Mouse (Mus musculus) liver, embryonic 12.5 days (tissue): ENCODE measurements at regions not wholly inside any gene's neighbourhood (a gene's known extent, or its start where the extent isn't known, plus 50 kb on each side); places are given as distances from the start of the nearest gene placed in this dataset.

Experiments used
- ATAC-seq: fragments of 200-750 bp; cut with Nextera tagmentation; 2 replicates; pipeline ENCODE4 v1.8.0; 2017; ENCODE audit warnings: moderate number of reproducible peaks, mild to moderate bottlenecking, moderate library complexity
- H3K27ac ChIP-seq: fragments of 300-500 bp; sonication (generic); 2 replicates; pipeline ENCODE4 v1.5.1; 2016; ENCODE audit warnings: mild to moderate bottlenecking
- H3K27me3 ChIP-seq: fragments of 300-500 bp; sonication (generic); replicated peaks from 2 replicates; pipeline ENCODE4 v1.6.1; 2016; ENCODE audit warnings: mild to moderate bottlenecking, moderate library complexity
- H3K36me3 ChIP-seq: fragments of 300-500 bp; sonication (generic); 2 replicates; pipeline ENCODE4 v1.6.1; 2016; ENCODE audit warnings: mild to moderate bottlenecking, moderate library complexity
- H3K4me1 ChIP-seq: fragments of 300-500 bp; sonication (generic); 2 replicates; pipeline ENCODE4 v1.6.1; 2016
- H3K4me2 ChIP-seq: fragments of 300-500 bp; sonication (generic); 2 replicates; pipeline ENCODE4 v1.6.1; 2016; ENCODE audit warnings: mild to moderate bottlenecking, moderate library complexity
- H3K4me3 ChIP-seq: fragments of 300-500 bp; sonication (generic); 2 replicates; pipeline ENCODE4 v1.5.1; 2016; ENCODE audit warnings: mild to moderate bottlenecking, moderate library complexity
- H3K9ac ChIP-seq: fragments of 300-500 bp; sonication (generic); 2 replicates; pipeline ENCODE4 v1.6.1; 2016; ENCODE audit warnings: mild to moderate bottlenecking, moderate library complexity
- H3K9me3 ChIP-seq: fragments of 300-500 bp; sonication (generic); replicated peaks from 2 replicates; pipeline ENCODE4 v1.6.1; 2016; ENCODE audit warnings: mild to moderate bottlenecking, moderate library complexity
- WGBS: fragments of 180-500 bp; shearing (Covaris S2); methylation state at CpG from one replicate; pipeline ENCODE4 v1.1.7; 2016; ENCODE audit not compliant: insufficient replicate concordance; 5-methylcytosine and 5-hydroxymethylcytosine counted together

DNA sequence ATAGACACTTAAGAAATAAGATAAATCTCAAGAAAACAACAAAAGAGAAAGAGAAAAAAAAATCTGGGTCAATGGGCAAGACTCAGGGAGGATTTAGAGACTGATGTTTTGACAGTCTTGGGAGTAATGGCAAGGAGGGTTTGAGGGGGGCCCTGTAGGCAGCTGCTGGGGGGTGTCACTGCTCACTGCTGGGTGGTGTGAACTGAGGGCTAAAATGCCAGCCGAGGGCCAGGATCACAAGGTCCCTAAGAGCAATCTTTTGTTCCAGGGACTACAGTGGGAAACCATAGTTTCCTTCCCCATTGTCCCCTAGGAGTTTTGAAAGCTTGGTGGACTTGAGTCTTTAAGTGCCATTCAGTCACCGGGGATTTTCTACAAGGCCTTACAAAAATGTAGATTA is 304.8 kb downstream of the Klf5 start:
- Histone ChIP-seq H3K4me3 (no peak overlapping the region), H3K27me3 (no peaks in the 10 kb centered on the region), H3K9me3 (no peaks in the 10 kb centered on the region), H3K9ac (no peak overlapping the region), H3K27ac (no peak overlapping the region), H3K4me1 (no peaks in the 10 kb centered on the region), H3K4me2 (no peak overlapping the region), H3K36me3 (no peaks in the 10 kb centered on the region)
- 65% methylated on average over 2 of the region's 2 CpGs for WGBS
- ATAC-seq = no peak

- H3K27me3 ChIP-seq = no peaks in the 10 kb centered on the region
- no peak for ATAC-seq
- no peaks in the 10 kb centered on the region for H3K9me3 ChIP-seq
- no peaks in the 10 kb centered on the region for H3K36me3 ChIP-seq
- H3K27ac ChIP-seq = no peak overlapping the region
- H3K4me2 ChIP-seq = no peak overlapping the region
- H3K9ac ChIP-seq = no peak overlapping the region
- WGBS = 70% methylated on average over 6 of the region's 6 CpGs
- H3K4me1 ChIP-seq = no peaks in the 10 kb centered on the region
- no peak overlapping the region for H3K4me3 ChIP-seq
Observed at GRCm38 (mm10) chr14:99605351-99606100, 307.0 kb downstream of the Klf5 start.

DNA sequence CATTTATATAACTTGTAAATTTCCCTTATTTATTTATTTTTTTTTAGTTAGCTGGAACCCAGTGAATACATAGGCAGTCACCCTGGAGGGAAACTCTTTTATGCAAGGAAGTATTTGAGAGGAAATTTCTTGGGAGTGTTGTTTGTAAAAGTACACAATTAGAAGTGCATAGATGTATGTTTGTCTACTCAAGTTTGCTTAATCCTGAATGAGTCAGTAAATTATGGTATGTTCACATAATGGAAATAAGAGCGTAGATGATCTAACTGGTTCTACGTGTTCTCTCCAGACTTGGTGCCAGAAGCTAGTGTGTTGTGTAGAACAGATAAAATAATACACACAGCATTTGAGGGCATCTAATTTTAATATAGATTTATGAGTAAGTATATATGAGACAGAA is 310.5 kb downstream of the Klf5 start:
- ATAC-seq = no peak
- no peak overlapping the region for H3K4me2 ChIP-seq
- WGBS = 78% methylated on average over 2 of the region's 2 CpGs

DNA sequence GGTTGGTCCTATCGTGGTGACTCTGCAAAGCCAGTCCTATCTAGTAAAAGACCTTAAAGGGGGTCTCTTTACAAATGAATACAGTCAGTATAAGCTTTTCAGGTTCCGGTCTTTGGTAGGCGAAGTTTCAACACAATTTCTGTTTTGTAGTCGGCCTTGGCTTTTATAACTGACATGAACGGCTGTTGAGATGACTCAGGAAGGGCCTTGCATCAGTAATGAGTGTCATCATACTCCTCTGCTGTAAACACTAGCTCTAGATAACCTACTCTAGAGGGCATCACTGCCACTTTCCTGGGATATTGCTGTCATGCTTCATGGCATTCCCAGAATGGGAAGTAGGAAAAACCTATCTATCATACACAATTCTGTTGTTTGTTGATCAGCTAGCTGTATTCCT is 312.9 kb downstream of the Klf5 start:
- Histone ChIP-seq H3K4me2 (no peak overlapping the region), H3K9ac (no peak overlapping the region), H3K4me1 (no peaks in the 10 kb centered on the region), H3K9me3 (no peaks in the 10 kb centered on the region), H3K27me3 (no peaks in the 10 kb centered on the region), H3K27ac (no peak overlapping the region), H3K4me3 (no peak overlapping the region), H3K36me3 (no peaks in the 10 kb centered on the region)
- ATAC-seq = no peak
- 80% methylated on average over 5 of the region's 5 CpGs for WGBS

More for the DNA sequence above, 310.5 kb downstream of the Klf5 start:
- H3K9ac ChIP-seq = no peak overlapping the region
- no peaks in the 10 kb centered on the region for H3K9me3 ChIP-seq
- H3K4me1 ChIP-seq = no peaks in the 10 kb centered on the region
- H3K27me3 ChIP-seq = no peaks in the 10 kb centered on the region
- H3K36me3 ChIP-seq = no peaks in the 10 kb centered on the region
- H3K4me3 ChIP-seq = no peak overlapping the region
- H3K27ac ChIP-seq = no peak overlapping the region

GRCm38 (mm10) chr14:99612114-99612513 is 313.6 kb downstream of the Klf5 start:
- Histone ChIP-seq H3K4me2 (no peak overlapping the region), H3K36me3 (no peaks in the 10 kb centered on the region), H3K9ac (no peak overlapping the region), H3K27me3 (no peaks in the 10 kb centered on the region), H3K4me3 (no peak overlapping the region), H3K4me1 (no peaks in the 10 kb centered on the region), H3K27ac (no peak overlapping the region), H3K9me3 (no peaks in the 10 kb centered on the region)
- 65% methylated on average over 3 of the region's 3 CpGs for WGBS
- ATAC-seq = no peak

DNA sequence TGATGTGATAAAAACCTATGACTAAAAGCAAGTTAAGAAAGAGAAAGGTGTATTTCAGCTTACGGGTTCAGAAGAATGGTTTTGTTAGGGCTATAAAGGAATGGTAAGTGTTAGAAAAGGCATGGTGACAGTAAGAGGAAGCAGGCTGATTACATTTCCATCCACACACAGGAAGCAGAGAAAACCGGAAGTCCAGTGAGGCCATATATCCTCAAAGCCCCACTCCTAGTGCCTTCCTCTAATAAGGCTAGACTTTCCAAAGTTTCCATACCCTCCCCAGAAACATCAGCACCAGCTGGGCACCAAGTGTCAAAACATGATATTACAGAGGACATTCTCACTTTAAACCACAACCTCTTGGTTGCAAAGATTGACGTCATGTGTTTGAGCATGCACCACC is 316.3 kb downstream of the Klf5 start:
- no peak for ATAC-seq
- H3K27ac ChIP-seq = no peak overlapping the region
- no peaks in the 10 kb centered on the region for H3K27me3 ChIP-seq

GRCm38 (mm10) chr14:99616655-99617335 is 318.3 kb downstream of the Klf5 start:
- Histone ChIP-seq H3K4me2 (no peak overlapping the region), H3K4me3 (no peak overlapping the region), H3K27ac (no peak overlapping the region), H3K4me1 (no peaks in the 10 kb centered on the region), H3K9me3 (no peaks in the 10 kb centered on the region), H3K9ac (no peak overlapping the region), H3K27me3 (no peaks in the 10 kb centered on the region), H3K36me3 (no peaks in the 10 kb centered on the region)
- no peak for ATAC-seq
- WGBS = 35% methylated on average over 7 of the region's 7 CpGs

More for the DNA sequence above, 316.3 kb downstream of the Klf5 start:
- Histone ChIP-seq H3K9ac (no peak overlapping the region), H3K4me2 (no peak overlapping the region), H3K4me3 (no peak overlapping the region), H3K4me1 (no peaks in the 10 kb centered on the region), H3K36me3 (no peaks in the 10 kb centered on the region), H3K9me3 (no peaks in the 10 kb centered on the region)
- WGBS = 50% methylated on average over 3 of the region's 3 CpGs

- no peak overlapping the region for H3K9ac ChIP-seq
- H3K4me1 ChIP-seq = no peaks in the 10 kb centered on the region
- no peak for ATAC-seq
- H3K36me3 ChIP-seq = no peaks in the 10 kb centered on the region
- no peaks in the 10 kb centered on the region for H3K27me3 ChIP-seq
- no peak overlapping the region for H3K4me3 ChIP-seq
- no peaks in the 10 kb centered on the region for H3K9me3 ChIP-seq
- no peak overlapping the region for H3K4me2 ChIP-seq
- H3K27ac ChIP-seq = no peak overlapping the region
- WGBS = 9% methylated on average over 2 of the region's 2 CpGs
Observed at GRCm38 (mm10) chr14:99617374-99617773, 318.9 kb downstream of the Klf5 start.

GRCm38 (mm10) chr14:99621538-99621937 is 323.0 kb downstream of the Klf5 start:
- no peak for ATAC-seq
- no peak overlapping the region for H3K4me3 ChIP-seq
- no peaks in the 10 kb centered on the region for H3K9me3 ChIP-seq
- H3K4me2 ChIP-seq = no peak overlapping the region
- H3K27me3 ChIP-seq = no peaks in the 10 kb centered on the region
- H3K27ac ChIP-seq = no peak overlapping the region
- 56% methylated on average over 3 of the region's 3 CpGs for WGBS
- no peak overlapping the region for H3K9ac ChIP-seq
- H3K4me1 ChIP-seq = no peaks in the 10 kb centered on the region
- no peaks in the 10 kb centered on the region for H3K36me3 ChIP-seq

- H3K9ac ChIP-seq = no peak overlapping the region
- H3K27me3 ChIP-seq = no peaks in the 10 kb centered on the region
- H3K4me1 ChIP-seq = no peaks in the 10 kb centered on the region
- no peaks in the 10 kb centered on the region for H3K9me3 ChIP-seq
- no peak overlapping the region for H3K4me3 ChIP-seq
- no peak overlapping the region for H3K27ac ChIP-seq
- no peaks in the 10 kb centered on the region for H3K36me3 ChIP-seq
- ATAC-seq = no peak
- WGBS = 64% methylated on average over 10 of the region's 10 CpGs
- no peak overlapping the region for H3K4me2 ChIP-seq
Observed at GRCm38 (mm10) chr14:99624380-99625327, 326.2 kb downstream of the Klf5 start.

- Histone ChIP-seq H3K9ac (no peak overlapping the region), H3K9me3 (no peaks in the 10 kb centered on the region)
- 48% methylated on average over 1 of the region's 1 CpGs for WGBS
Observed at GRCm38 (mm10) chr14:99627615-99628014, 329.1 kb downstream of the Klf5 start.

DNA sequence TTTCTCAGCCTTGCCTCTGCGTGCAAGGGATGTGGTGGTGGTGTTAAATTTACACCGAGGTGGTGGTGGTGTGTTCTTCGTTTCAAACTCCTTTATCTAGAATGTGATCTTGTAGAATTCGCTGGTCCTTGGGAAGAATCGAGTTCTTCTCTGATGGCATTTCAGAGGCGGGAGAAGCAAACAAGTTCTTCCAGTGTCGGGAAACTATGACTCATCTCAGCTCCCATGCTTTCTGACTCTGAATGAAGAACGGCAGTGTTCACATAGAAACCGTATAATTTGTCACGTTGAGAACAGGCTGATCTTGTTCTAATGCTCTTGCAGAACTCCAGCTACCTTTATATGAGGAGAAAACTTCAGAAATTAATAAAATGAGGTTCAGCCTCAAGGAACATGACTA is 332.6 kb downstream of the Klf5 start:
- no peak for ATAC-seq
- Histone ChIP-seq H3K27ac (no peak overlapping the region), H3K4me2 (no peak overlapping the region), H3K9me3 (no peaks in the 10 kb centered on the region), H3K36me3 (no peaks in the 10 kb centered on the region), H3K4me1 (no peaks in the 10 kb centered on the region), H3K4me3 (no peak overlapping the region), H3K9ac (no peak overlapping the region), H3K27me3 (no peaks in the 10 kb centered on the region)
- 37% methylated on average over 10 of the region's 10 CpGs for WGBS

More at GRCm38 (mm10) chr14:99627615-99628014, 329.1 kb downstream of the Klf5 start:
- H3K4me2 ChIP-seq = no peak overlapping the region
- H3K27ac ChIP-seq = no peak overlapping the region
- no peak overlapping the region for H3K4me3 ChIP-seq
- no peaks in the 10 kb centered on the region for H3K36me3 ChIP-seq
- no peak for ATAC-seq
- H3K4me1 ChIP-seq = no peaks in the 10 kb centered on the region
- H3K27me3 ChIP-seq = no peaks in the 10 kb centered on the region
